ENCODE assay signal across 12 mouse cellular contexts in the genomic region with DNA sequence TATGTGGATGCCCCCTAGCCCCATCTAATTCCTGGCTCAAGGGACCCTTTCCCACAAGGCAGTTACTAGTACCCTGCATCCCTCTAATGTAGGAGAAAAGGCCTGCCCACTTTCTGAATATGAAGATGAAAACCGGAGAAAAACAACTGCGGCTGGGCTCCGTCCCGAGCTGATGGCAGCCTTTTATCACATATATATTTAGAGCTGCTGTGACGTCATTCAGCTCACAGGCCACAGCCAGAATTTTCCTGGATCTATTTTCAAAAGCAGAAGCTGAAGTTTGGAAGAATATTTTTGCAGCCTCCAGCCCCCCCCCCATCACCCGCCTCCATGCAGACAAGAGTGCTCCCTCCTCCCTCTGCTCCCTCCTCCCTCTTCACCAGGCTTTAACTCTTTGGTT. TPM values are rescaled to one million over a fixed set of nuclear protein-coding genes. Genes with fewer than 3 reads are reported as not detected.
A peak's percentile ranks its signal among the peaks of the same experiment; 100 is the strongest.
DNase-seq lines count a peak whose midpoint lies in the region; ATAC-seq and TF ChIP-seq lines count a peak whose summit lies in the region.
"Had no signal": no experiment of that assay in that cellular context is flagged by ENCODE, and none has a peak within 500 bp of the region (broad histone marks: within the 10 kb centered on the region; RNA-seq: fewer than 3 reads in every experiment).

No protein-coding gene starts in this region.

- no peak for TF ChIP-seq CTCF in brain, embryonic 14.5 days (IDR thresholded peaks at IDR 0.05; ENCODE audit: borderline replicate concordance, extremely low read depth, insufficient read depth, insufficient read length)

- 42% methylated on average over 6 of the region's 6 CpGs for WGBS in heart, embryonic 10.5 days
- 30% methylated on average over 6 of the region's 6 CpGs for WGBS in heart, embryonic 12.5 days

- H3K36me3 ChIP-seq in heart, embryonic 10.5 days = no peaks in the 10 kb centered on the region
- no peaks in the 10 kb centered on the region for H3K36me3 ChIP-seq in heart, embryonic 12.5 days
- H3K36me3 ChIP-seq: hindbrain, embryonic 10.5 days; liver, embryonic 13.5 days had no signal

- H3K4me2 ChIP-seq in heart, embryonic 12.5 days = peak overlapping the region; percentile 42
- H3K4me2 ChIP-seq: liver, embryonic 13.5 days had no signal

- intact Hi-C loops in left cerebral cortex, postnatal 36 days (cut with DNase I) = loop anchor here (2.0 kb wide), 1 partner anchor 23 kb away; no protein-coding TSS in a partner anchor

- no peaks in the 10 kb centered on the region for H3K9me3 ChIP-seq in heart, embryonic 10.5 days
- no peaks in the 10 kb centered on the region for H3K9me3 ChIP-seq in heart, embryonic 12.5 days (replicated peaks)
- H3K9me3 ChIP-seq: hindbrain, embryonic 10.5 days; liver, embryonic 13.5 days had no signal

- H3K27me3 ChIP-seq in heart, embryonic 10.5 days (ENCODE audit: insufficient read depth, poor library complexity, severe bottlenecking) = peaks cover 36% of the 10 kb centered on the region
- H3K27me3 ChIP-seq in heart, embryonic 12.5 days (replicated peaks) = peaks cover 8% of the 10 kb centered on the region; the same call in 1 of the 2 replicates
- H3K27me3 ChIP-seq: CH12.LX; liver, embryonic 13.5 days had no signal

- H3K27ac ChIP-seq in heart, embryonic 10.5 days = no peak overlapping the region
- peak overlapping the region; percentile 31 for H3K27ac ChIP-seq in heart, embryonic 12.5 days (ENCODE audit: poor library complexity, severe bottlenecking)
- H3K27ac ChIP-seq: hindbrain, embryonic 10.5 days; liver, embryonic 13.5 days had no signal

- peak; percentile 53 to 63 for DNase-seq in heart, adult 18-20 months
- DNase-seq in heart, embryonic 10.5 days (ENCODE audit: low spot score) = no peak
- DNase-seq in brain, embryonic 14.5 days (ENCODE audit: low read depth) = peak; percentile 70
- peak; percentile 74 to 80 for DNase-seq in left cerebral cortex, postnatal 36 days (ENCODE audit: low spot score in 2 of 2)
- DNase-seq in embryo, embryonic 11 days = no peak
- DNase-seq in neural tube, embryonic 10.5 days (ENCODE audit: extremely low spot score, low spot score) = no peak
- no peak for DNase-seq in retina, embryonic 14.5 days (ENCODE audit: low spot score)
- DNase-seq: kidney, postnatal 10 days; liver, embryonic 13.5 days had no signal

- ATAC-seq in heart, embryonic 12.5 days (ENCODE audit: insufficient number of reproducible peaks, low FRiP score) = peak; percentile 13; the same call in 1 of the 2 replicates

- H3K9ac ChIP-seq in heart, embryonic 12.5 days = no peak overlapping the region; the same call in 1 of the 2 replicates
- H3K9ac ChIP-seq: liver, embryonic 13.5 days had no signal

- no peak overlapping the region for H3K4me3 ChIP-seq in heart, embryonic 10.5 days
- H3K4me3 ChIP-seq in heart, embryonic 12.5 days = no peak overlapping the region
- H3K4me3 ChIP-seq: hindbrain, embryonic 10.5 days; liver, embryonic 13.5 days had no signal

- TF ChIP-seq POLR2A in brain, embryonic 14.5 days (IDR thresholded peaks at IDR 0.05; ENCODE audit: borderline replicate concordance, extremely low read depth, insufficient read depth, insufficient read length, poor library complexity, severe bottlenecking) = no peak

- H3K4me1 ChIP-seq in heart, embryonic 10.5 days = peaks cover 16% of the 10 kb centered on the region; the same call in 1 of the 2 replicates
- peaks cover 22% of the 10 kb centered on the region for H3K4me1 ChIP-seq in heart, embryonic 12.5 days (replicated peaks)
- H3K4me1 ChIP-seq: liver, embryonic 13.5 days had no signal

RNA-seq across cellular contexts. Expression of gene Dock3, which starts 27.9 kb away (rescaled TPM):
- total RNA-seq in heart, adult 18-20 months (2021) = 10 to 100 TPM; 10.8 to 11.0 TPM
- polyA plus RNA-seq in heart, embryonic 10.5 days (2016; fragmentation: Nextera tagmentation; extraction: Ambion mirVana) = 0.22 and 0.57 TPM in 2 replicates
- polyA plus RNA-seq in brain, embryonic 14.5 days (2012; rRNA removed) = 55.7 and 78.6 TPM in 2 replicates
- polyA plus RNA-seq in heart, embryonic 12.5 days (2016; fragmentation: Nextera tagmentation; extraction: Ambion mirVana) = 0.91 and 1.3 TPM in 2 replicates
- total RNA-seq in left cerebral cortex, postnatal 36 days (2021) = 100 to 1,000 TPM; 209 to 235 TPM

RNA-seq across cellular contexts. Expression of gene Mapkapk3, which starts 30.1 kb away (rescaled TPM):
- 10 to 100 TPM; 29.4 to 30.3 TPM for total RNA-seq in heart, adult 18-20 months (2021)
- polyA plus RNA-seq in heart, embryonic 10.5 days (2016; fragmentation: Nextera tagmentation; extraction: Ambion mirVana) = 7.1 and 10.1 TPM in 2 replicates
- 2.6 and 3.3 TPM in 2 replicates for polyA plus RNA-seq in brain, embryonic 14.5 days (2012; rRNA removed)
- 7.1 and 7.3 TPM in 2 replicates for polyA plus RNA-seq in heart, embryonic 12.5 days (2016; fragmentation: Nextera tagmentation; extraction: Ambion mirVana)
- total RNA-seq in left cerebral cortex, postnatal 36 days (2021) = 1 to 10 TPM; 2.9 to 4.5 TPM

RNA-seq across cellular contexts. Expression of gene Cish, which starts 36.3 kb away (rescaled TPM):
- total RNA-seq in heart, adult 18-20 months (2021) = 100 to 1,000 TPM; 120 to 131 TPM
- polyA plus RNA-seq in heart, embryonic 10.5 days (2016; fragmentation: Nextera tagmentation; extraction: Ambion mirVana) = 9.4 and 13.2 TPM in 2 replicates
- 8.7 and 9.2 TPM in 2 replicates for polyA plus RNA-seq in brain, embryonic 14.5 days (2012; rRNA removed)
- polyA plus RNA-seq in heart, embryonic 12.5 days (2016; fragmentation: Nextera tagmentation; extraction: Ambion mirVana) = 15.6 and 16.4 TPM in 2 replicates
- 10 to 100 TPM in 1 of 2 experiments, 1 to 10 TPM in 1; 4.8 to 11.0 TPM for total RNA-seq in left cerebral cortex, postnatal 36 days (2021)

Comparison
In these comparisons a context has a peak if more than half of its experiments do, and no peak if none do; other contexts are left out.
1. DNase-seq: peak in heart, adult 18-20 months (2 of 2), brain, embryonic 14.5 days (single experiment) and left cerebral cortex, postnatal 36 days (2 of 2); none in heart, embryonic 10.5 days (single experiment), embryo, embryonic 11 days (single experiment), neural tube, embryonic 10.5 days (single experiment) and retina, embryonic 14.5 days (single experiment).
2. RNA of gene Dock3, which starts 27.9 kb away (polyA plus RNA-seq): 55.7 to 78.6 TPM in brain, embryonic 14.5 days; 0.91 to 1.3 TPM in heart, embryonic 12.5 days and 0.22 to 0.57 TPM in heart, embryonic 10.5 days; every median in the first group is over 10 times any median in the second.